Mouse (Mus musculus): Measurements from ENCODE around the gene Pak1ip1. TPM values are rescaled to one million over a fixed set of nuclear protein-coding genes. Genes with fewer than 3 reads are reported as not detected.
"Not testable (repeated sequence)": the region's sequence is repeated elsewhere in the genome, so short reads cannot be mapped to it uniquely, and the experiment has no call there.

The Pak1ip1 gene
- polyA plus RNA-seq, 1 experiment from 2014 or later: 53.4 TPM

- H3K36me3 ChIP-seq (ENCODE audit: control insufficient read depth, insufficient read depth): no peaks in the 10 kb centered on the region
- H3K4me1 ChIP-seq (ENCODE audit: control insufficient read depth, insufficient read depth, low read length): no peaks in the 10 kb centered on the region
- no peak for ATAC-seq (replicated peaks; ENCODE audit: extremely low read depth, insufficient read depth, low FRiP score)
- H3K4me3 ChIP-seq (ENCODE audit: low read length): no peak overlapping the region
- no peak overlapping the region for H3K27ac ChIP-seq (ENCODE audit: low read length)
- no peak overlapping the region for H3K4me2 ChIP-seq (ENCODE audit: low read depth, low read length)
- no peaks in the 10 kb centered on the region for H3K9me3 ChIP-seq (replicated peaks; ENCODE audit: control insufficient read depth, low read length)
- 84% methylated on average over 5 of the region's 5 CpGs for WGBS
- H3K27me3 ChIP-seq (ENCODE audit: control insufficient read depth, insufficient read depth, low read length): no peaks in the 10 kb centered on the region
- H3K9ac ChIP-seq (ENCODE audit: low read length): no peak overlapping the region
Measured at GRCm38 (mm10) chr13:40972976-40973375, 27.8 kb upstream of the Pak1ip1 start.

- no peaks in the 10 kb centered on the region for H3K9me3 ChIP-seq (replicated peaks; ENCODE audit: control insufficient read depth, low read length)
- no peaks in the 10 kb centered on the region for H3K27me3 ChIP-seq (ENCODE audit: control insufficient read depth, insufficient read depth, low read length)
- WGBS: 17% methylated on average over 7 of the region's 7 CpGs
- H3K9ac ChIP-seq (ENCODE audit: low read length): no peak overlapping the region
- no peaks in the 10 kb centered on the region for H3K4me1 ChIP-seq (ENCODE audit: control insufficient read depth, insufficient read depth, low read length)
- no peak for ATAC-seq (replicated peaks; ENCODE audit: extremely low read depth, insufficient read depth, low FRiP score)
- no peak overlapping the region for H3K4me3 ChIP-seq (ENCODE audit: low read length)
- H3K4me2 ChIP-seq (ENCODE audit: low read depth, low read length): no peak overlapping the region
- H3K27ac ChIP-seq (ENCODE audit: low read length): no peak overlapping the region
- no peaks in the 10 kb centered on the region for H3K36me3 ChIP-seq (ENCODE audit: control insufficient read depth, insufficient read depth)
Measured at GRCm38 (mm10) chr13:40977609-40978008, 23.2 kb upstream of the Pak1ip1 start.

- Histone ChIP-seq H3K27ac (ENCODE audit: low read length) (peak overlapping the region; percentile 47), H3K9ac (ENCODE audit: low read length) (no peak overlapping the region), H3K36me3 (ENCODE audit: control insufficient read depth, insufficient read depth) (no peaks in the 10 kb centered on the region), H3K9me3 (replicated peaks; ENCODE audit: control insufficient read depth, low read length) (no peaks in the 10 kb centered on the region), H3K4me2 (ENCODE audit: low read depth, low read length) (0 out of 2 replicates have a peak overlapping the region, but pooled peaks have one; percentile 1), H3K4me1 (ENCODE audit: control insufficient read depth, insufficient read depth, low read length) (no peaks in the 10 kb centered on the region), H3K4me3 (ENCODE audit: low read length) (no peak overlapping the region), H3K27me3 (ENCODE audit: control insufficient read depth, insufficient read depth, low read length) (no peaks in the 10 kb centered on the region)
- peak; percentile 65 for ATAC-seq (replicated peaks; ENCODE audit: extremely low read depth, insufficient read depth, low FRiP score)
- WGBS: 54% methylated on average over 4 of the region's 4 CpGs
Measured at GRCm38 (mm10) chr13:40978652-40979051, 22.2 kb upstream of the Pak1ip1 start.

- no peak for ATAC-seq (replicated peaks; ENCODE audit: extremely low read depth, insufficient read depth, low FRiP score)
- H3K27me3 ChIP-seq (ENCODE audit: control insufficient read depth, insufficient read depth, low read length): no peaks in the 10 kb centered on the region
- peak overlapping the region; percentile 47 for H3K27ac ChIP-seq (ENCODE audit: low read length)
- H3K9ac ChIP-seq (ENCODE audit: low read length): no peak overlapping the region
- no peaks in the 10 kb centered on the region for H3K4me1 ChIP-seq (ENCODE audit: control insufficient read depth, insufficient read depth, low read length)
- H3K36me3 ChIP-seq (ENCODE audit: control insufficient read depth, insufficient read depth): no peaks in the 10 kb centered on the region
- no peaks in the 10 kb centered on the region for H3K9me3 ChIP-seq (replicated peaks; ENCODE audit: control insufficient read depth, low read length)
- WGBS: 42% methylated on average over 2 of the region's 2 CpGs
- H3K4me2 ChIP-seq (ENCODE audit: low read depth, low read length): 0 out of 2 replicates have a peak overlapping the region, but pooled peaks have one; percentile 1
- no peak overlapping the region for H3K4me3 ChIP-seq (ENCODE audit: low read length)
Measured at GRCm38 (mm10) chr13:40979321-40979720, 21.5 kb upstream of the Pak1ip1 start.

GRCm38 (mm10) chr13:40982759-40983158 is 18.1 kb upstream of the Pak1ip1 start:
- H3K27ac ChIP-seq (ENCODE audit: low read length): no peak overlapping the region
- H3K9me3 ChIP-seq (replicated peaks; ENCODE audit: control insufficient read depth, low read length): no peaks in the 10 kb centered on the region
- H3K4me2 ChIP-seq (ENCODE audit: low read depth, low read length): no peak overlapping the region
- H3K4me3 ChIP-seq (ENCODE audit: low read length): no peak overlapping the region
- 74% methylated on average over 1 of the region's 1 CpGs for WGBS
- H3K4me1 ChIP-seq (ENCODE audit: control insufficient read depth, insufficient read depth, low read length): no peaks in the 10 kb centered on the region
- no peaks in the 10 kb centered on the region for H3K27me3 ChIP-seq (ENCODE audit: control insufficient read depth, insufficient read depth, low read length)
- no peak overlapping the region for H3K9ac ChIP-seq (ENCODE audit: low read length)
- ATAC-seq (replicated peaks; ENCODE audit: extremely low read depth, insufficient read depth, low FRiP score): no peak
- H3K36me3 ChIP-seq (ENCODE audit: control insufficient read depth, insufficient read depth): no peaks in the 10 kb centered on the region

GRCm38 (mm10) chr13:40986081-40986480 is 14.7 kb upstream of the Pak1ip1 start:
- H3K9me3 ChIP-seq (replicated peaks; ENCODE audit: control insufficient read depth, low read length): no peaks in the 10 kb centered on the region
- WGBS: 88% methylated on average over 5 of the region's 5 CpGs
- no peak for ATAC-seq (replicated peaks; ENCODE audit: extremely low read depth, insufficient read depth, low FRiP score)
- no peaks in the 10 kb centered on the region for H3K4me1 ChIP-seq (ENCODE audit: control insufficient read depth, insufficient read depth, low read length)
- no peak overlapping the region for H3K9ac ChIP-seq (ENCODE audit: low read length)
- H3K36me3 ChIP-seq (ENCODE audit: control insufficient read depth, insufficient read depth): no peaks in the 10 kb centered on the region
- H3K27ac ChIP-seq (ENCODE audit: low read length): no peak overlapping the region
- no peak overlapping the region for H3K4me2 ChIP-seq (ENCODE audit: low read depth, low read length)
- H3K4me3 ChIP-seq (ENCODE audit: low read length): no peak overlapping the region
- H3K27me3 ChIP-seq (ENCODE audit: control insufficient read depth, insufficient read depth, low read length): no peaks in the 10 kb centered on the region

GRCm38 (mm10) chr13:40987608-40988303 is 13.1 kb upstream of the Pak1ip1 start:
- not testable (repeated sequence) for H3K27me3 ChIP-seq (ENCODE audit: control insufficient read depth, insufficient read depth, low read length); H3K9ac ChIP-seq (ENCODE audit: low read length); ATAC-seq (replicated peaks; ENCODE audit: extremely low read depth, insufficient read depth, low FRiP score); H3K27ac ChIP-seq (ENCODE audit: low read length); H3K4me1 ChIP-seq (ENCODE audit: control insufficient read depth, insufficient read depth, low read length); H3K4me3 ChIP-seq (ENCODE audit: low read length); H3K4me2 ChIP-seq (ENCODE audit: low read depth, low read length); H3K36me3 ChIP-seq (ENCODE audit: control insufficient read depth, insufficient read depth); H3K9me3 ChIP-seq (replicated peaks; ENCODE audit: control insufficient read depth, low read length)
- WGBS: 61% methylated on average over 4 of the region's 4 CpGs

GRCm38 (mm10) chr13:40988418-40988817 is 12.4 kb upstream of the Pak1ip1 start:
- Histone ChIP-seq H3K4me3 (ENCODE audit: low read length) (no peak overlapping the region), H3K9me3 (replicated peaks; ENCODE audit: control insufficient read depth, low read length) (no peaks in the 10 kb centered on the region), H3K9ac (ENCODE audit: low read length) (no peak overlapping the region), H3K36me3 (ENCODE audit: control insufficient read depth, insufficient read depth) (no peaks in the 10 kb centered on the region), H3K4me2 (ENCODE audit: low read depth, low read length) (no peak overlapping the region), H3K27me3 (ENCODE audit: control insufficient read depth, insufficient read depth, low read length) (no peaks in the 10 kb centered on the region), H3K27ac (ENCODE audit: low read length) (no peak overlapping the region), H3K4me1 (ENCODE audit: control insufficient read depth, insufficient read depth, low read length) (no peaks in the 10 kb centered on the region)
- ATAC-seq (replicated peaks; ENCODE audit: extremely low read depth, insufficient read depth, low FRiP score): no peak
- WGBS: 29% methylated on average over 2 of the region's 2 CpGs

- H3K9me3 ChIP-seq (replicated peaks; ENCODE audit: control insufficient read depth, low read length): no peaks in the 10 kb centered on the region
- no peaks in the 10 kb centered on the region for H3K27me3 ChIP-seq (ENCODE audit: control insufficient read depth, insufficient read depth, low read length)
- no peaks in the 10 kb centered on the region for H3K36me3 ChIP-seq (ENCODE audit: control insufficient read depth, insufficient read depth)
- no peak overlapping the region for H3K27ac ChIP-seq (ENCODE audit: low read length)
- 19% methylated on average over 8 of the region's 8 CpGs for WGBS
- H3K9ac ChIP-seq (ENCODE audit: low read length): no peak overlapping the region
- H3K4me2 ChIP-seq (ENCODE audit: low read depth, low read length): peak overlapping the region; percentile 12; the same call in 1 of the 2 replicates
- no peak for ATAC-seq (replicated peaks; ENCODE audit: extremely low read depth, insufficient read depth, low FRiP score)
- no peaks in the 10 kb centered on the region; the same call in 1 of the 2 replicates for H3K4me1 ChIP-seq (ENCODE audit: control insufficient read depth, insufficient read depth, low read length)
- no peak overlapping the region for H3K4me3 ChIP-seq (ENCODE audit: low read length)
Measured at GRCm38 (mm10) chr13:40994487-40995263, 6.1 kb upstream of the Pak1ip1 start.

All from heart, embryonic 16.5 days (tissue).